Mouse (Mus musculus): ENCODE data around the gene Kcna7.

- TF ChIP-seq POLR2A (IDR thresholded peaks at IDR 0.05; ENCODE audit: borderline replicate concordance, extremely low read depth, insufficient read depth, insufficient read length, poor library complexity, severe bottlenecking): no peak
- TF ChIP-seq CTCF (IDR thresholded peaks at IDR 0.05; ENCODE audit: borderline replicate concordance, extremely low read depth, insufficient read depth, insufficient read length): peak; percentile 20; the same call in 1 of the 2 replicates
Observed at GRCm38 (mm10) chr7:45437521-45438276, 32.2 kb downstream of the Kcna7 start, which contains the start of gene Ruvbl2.
